Mouse (Mus musculus): ENCODE data around the gene Defa31. TPM values are rescaled to one million over a fixed set of nuclear protein-coding genes. Genes with fewer than 3 reads are reported as not detected.
"Not testable (repeated sequence)": the region's sequence is repeated elsewhere in the genome, so short reads cannot be mapped to it uniquely, and the experiment has no call there.

Gene Defa31
- total RNA-seq (2021) = not detected
- not detected in 2 replicates for polyA plus RNA-seq (2012; rRNA removed)
- long read RNA-seq = 0 reads

DNA sequence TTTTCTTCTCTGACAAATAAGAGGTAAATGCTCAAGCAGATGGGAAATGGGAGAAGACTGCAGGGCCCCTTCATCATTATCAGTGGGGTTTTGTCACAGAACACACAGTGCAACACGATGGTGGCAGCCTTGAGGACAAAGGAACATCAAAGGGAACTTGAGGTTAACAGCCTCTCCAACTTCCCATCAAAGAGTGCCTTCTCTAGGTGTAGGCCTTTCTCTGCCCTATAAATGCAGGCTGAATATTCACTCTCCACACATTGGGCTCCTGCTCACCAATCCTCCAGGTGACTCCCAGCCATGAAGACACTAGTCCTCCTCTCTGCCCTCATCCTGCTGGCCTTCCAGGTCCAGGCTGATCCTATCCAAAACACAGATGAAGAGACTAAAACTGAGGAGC is at the start of gene Defa31:
Gene Defa31 (plus strand): TSS at position 301 of the 400 bp plus-strand sequence.
- not testable (repeated sequence) for DNase-seq; H3K27me3 ChIP-seq (ENCODE audit: control insufficient read depth, insufficient read depth, low read length)
- WGBS = no CpG with 5 or more reads among the region's 1 CpGs

GRCm38 (mm10) chr8:21161977-21162376 is 29.4 kb upstream of the Defa31 start, which contains the start of gene Defa22:
Gene Defa22 (plus strand): TSS chr8:21162277.
- H3K4me1 ChIP-seq (ENCODE audit: control insufficient read depth, insufficient read depth, low read length); intact Hi-C loops (cut with DNase I); H3K27ac ChIP-seq; H3K27me3 ChIP-seq (ENCODE audit: control insufficient read depth, insufficient read depth, low read length); DNase-seq; H3K4me3 ChIP-seq; H3K79me2 ChIP-seq (replicated peaks; ENCODE audit: control insufficient read depth, insufficient read depth, low read length); H3K9ac ChIP-seq (ENCODE audit: low read depth, low read length); H3K36me3 ChIP-seq (ENCODE audit: control insufficient read depth, insufficient read depth, low read length): not testable (repeated sequence)
- WGBS = no CpG with 5 or more reads among the region's 1 CpGs

More for the DNA sequence above, at the start of gene Defa31:
- H3K4me3 ChIP-seq; H3K36me3 ChIP-seq (ENCODE audit: control insufficient read depth, insufficient read depth, low read length); H3K27ac ChIP-seq; H3K9ac ChIP-seq (ENCODE audit: low read depth, low read length); H3K4me1 ChIP-seq (ENCODE audit: control insufficient read depth, insufficient read depth, low read length); intact Hi-C loops (cut with DNase I); H3K79me2 ChIP-seq (replicated peaks; ENCODE audit: control insufficient read depth, insufficient read depth, low read length): not testable (repeated sequence)

- WGBS = no CpG with 5 or more reads among the region's 1 CpGs
- H3K79me2 ChIP-seq (replicated peaks; ENCODE audit: control insufficient read depth, insufficient read depth, low read length); DNase-seq; H3K4me3 ChIP-seq; H3K27me3 ChIP-seq (ENCODE audit: control insufficient read depth, insufficient read depth, low read length); H3K9ac ChIP-seq (ENCODE audit: low read depth, low read length); H3K27ac ChIP-seq; H3K36me3 ChIP-seq (ENCODE audit: control insufficient read depth, insufficient read depth, low read length); H3K4me1 ChIP-seq (ENCODE audit: control insufficient read depth, insufficient read depth, low read length); intact Hi-C loops (cut with DNase I): not testable (repeated sequence)
These were observed 9.8 kb downstream of the Defa31 start, which contains the start of gene Gm15293 for GRCm38 (mm10) chr8:21201261-21201660. Gene Gm15293 (plus strand): TSS chr8:21201561.

Other genes starting within 250 kb of the Defa31 start
- not detected for gene AY761185, start 246.9 kb upstream of the Defa31 start, total RNA-seq (2021)
- not detected in 2 replicates for gene AY761185, start 246.9 kb upstream of the Defa31 start, polyA plus RNA-seq (2012; rRNA removed)
- not detected for gene Defa21, start 166.1 kb upstream of the Defa31 start, total RNA-seq (2021)
- gene Defa21, start 166.1 kb upstream of the Defa31 start, polyA plus RNA-seq (2012; rRNA removed) = not detected in 2 replicates
- not detected for gene Defa23, start 136.6 kb upstream of the Defa31 start, total RNA-seq (2021)
- gene Defa23, start 136.6 kb upstream of the Defa31 start, polyA plus RNA-seq (2012; rRNA removed) = 0.88 TPM in 1 of 2 replicates, not detected in the other
- gene Defa35, start 126.6 kb upstream of the Defa31 start, total RNA-seq (2021) = not detected
- gene Defa35, start 126.6 kb upstream of the Defa31 start, polyA plus RNA-seq (2012; rRNA removed) = not detected in 2 replicates
- not detected for gene Defa25, start 107.2 kb upstream of the Defa31 start, total RNA-seq (2021)
- not detected in 2 replicates for gene Defa25, start 107.2 kb upstream of the Defa31 start, polyA plus RNA-seq (2012; rRNA removed)
- not detected for gene Gm14851, start 95.6 kb upstream of the Defa31 start, total RNA-seq (2021)
- gene Gm14851, start 95.6 kb upstream of the Defa31 start, polyA plus RNA-seq (2012; rRNA removed) = not detected in 2 replicates
- gene Defa30, start 57.0 kb upstream of the Defa31 start, total RNA-seq (2021) = not detected
- gene Defa30, start 57.0 kb upstream of the Defa31 start, polyA plus RNA-seq (2012; rRNA removed) = not detected in 2 replicates
- not detected for gene Defa22, start 29.3 kb upstream of the Defa31 start, total RNA-seq (2021)
- not detected in 2 replicates for gene Defa22, start 29.3 kb upstream of the Defa31 start, polyA plus RNA-seq (2012; rRNA removed)
- gene Gm15293, start 9.9 kb downstream of the Defa31 start, total RNA-seq (2021) = not detected
- not detected in 2 replicates for gene Gm15293, start 9.9 kb downstream of the Defa31 start, polyA plus RNA-seq (2012; rRNA removed)
- not detected for gene Gm15292, start 58.1 kb downstream of the Defa31 start, total RNA-seq (2021)
- gene Gm15292, start 58.1 kb downstream of the Defa31 start, polyA plus RNA-seq (2012; rRNA removed) = not detected in 2 replicates
- not detected for gene Defa27, start 123.9 kb downstream of the Defa31 start, total RNA-seq (2021)
- gene Defa27, start 123.9 kb downstream of the Defa31 start, polyA plus RNA-seq (2012; rRNA removed) = not detected in 2 replicates
- gene Defa29, start 135.4 kb downstream of the Defa31 start, total RNA-seq (2021) = not detected
- gene Defa29, start 135.4 kb downstream of the Defa31 start, polyA plus RNA-seq (2012; rRNA removed) = not detected in 2 replicates
- gene Defa2, start 186.9 kb downstream of the Defa31 start, total RNA-seq (2021) = not detected
- not detected in 2 replicates for gene Defa2, start 186.9 kb downstream of the Defa31 start, polyA plus RNA-seq (2012; rRNA removed)
- not detected for gene Defa33, start 200.2 kb downstream of the Defa31 start, total RNA-seq (2021)
- gene Defa33, start 200.2 kb downstream of the Defa31 start, polyA plus RNA-seq (2012; rRNA removed) = not detected in 2 replicates
- gene Defa36, start 235.8 kb downstream of the Defa31 start, total RNA-seq (2021) = not detected
- gene Defa36, start 235.8 kb downstream of the Defa31 start, polyA plus RNA-seq (2012; rRNA removed) = not detected in 2 replicates

Data from heart, adult 2 months (tissue).